Mouse (Mus musculus) embryonic fibroblast, embryonic 13.5 days (primary cell): ENCODE data around the gene Nrsn1.

Experiments
- CTCF ChIP-seq: IDR thresholded peaks from 2 replicates; pipeline ENCODE4 v1.5.1; 2011; ENCODE audit warnings: mild to moderate bottlenecking, control low read depth, low read length, moderate library complexity, borderline replicate concordance; ENCODE audit not compliant: insufficient read depth
- POLR2A ChIP-seq: IDR thresholded peaks from 2 replicates; pipeline ENCODE4 v1.6.1; 2011; ENCODE audit warnings: low read depth, mild to moderate bottlenecking, control low read depth, low read length, moderate library complexity

DNA sequence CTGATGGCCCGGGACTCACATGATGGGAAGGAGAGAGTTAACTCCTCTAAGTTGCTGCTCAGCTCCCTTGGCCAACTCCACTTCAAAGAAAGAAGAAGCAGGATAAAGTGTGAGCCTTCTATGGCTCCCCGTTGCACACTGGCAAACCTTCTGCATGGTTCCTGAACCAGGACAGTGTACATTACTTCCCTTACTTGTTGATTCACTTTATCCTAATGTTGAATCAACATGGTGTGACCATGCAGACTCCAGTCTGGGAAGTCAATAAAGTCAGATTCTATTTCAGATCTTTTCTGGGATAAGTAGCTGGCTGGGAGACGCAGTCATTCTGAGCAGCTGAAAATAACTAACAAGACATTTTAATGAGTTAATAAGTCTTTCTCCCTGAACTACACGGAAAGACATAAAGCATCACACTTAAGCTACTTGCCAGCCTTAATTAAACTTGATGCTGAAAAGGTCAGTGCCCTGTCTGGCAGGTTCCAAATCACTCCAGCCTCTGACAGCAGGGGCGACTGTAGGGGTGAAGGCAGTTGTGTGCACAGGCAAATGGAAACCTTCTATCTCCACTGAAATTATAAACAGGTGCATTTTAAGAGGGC is 50.0 kb downstream of the Nrsn1 start:
- TF ChIP-seq POLR2A (no peak), CTCF (no peak)
